Mouse (Mus musculus) limb, embryonic 15.5 days (tissue): Measurements from ENCODE around the gene Pigo. TPM values are rescaled to one million over a fixed set of nuclear protein-coding genes. Genes with fewer than 3 reads are reported as not detected.
A peak's percentile ranks its signal among the peaks of the same experiment; 100 is the strongest.

Experiments
- ATAC-seq: fragments of 200-750 bp; cut with Nextera tagmentation; 2 replicates; pipeline ENCODE4 v1.8.0; 2017; ENCODE audit warnings: low read depth, moderate TSS enrichment; ENCODE audit not compliant: insufficient number of reproducible peaks, low FRiP score, low TSS enrichment
- H3K27ac ChIP-seq: fragments of 300-500 bp; sonication (generic); 2 replicates; pipeline ENCODE4 v1.5.1; 2015; ENCODE audit warnings: moderate library complexity, mild to moderate bottlenecking, inconsistent platforms
- H3K27me3 ChIP-seq: fragments of 300-500 bp; sonication (generic); 2 replicates; pipeline ENCODE4 v1.6.1; 2015; ENCODE audit warnings: inconsistent platforms
- H3K36me3 ChIP-seq: fragments of 300-500 bp; sonication (generic); 2 replicates; pipeline ENCODE4 v1.6.1; 2015; ENCODE audit warnings: inconsistent platforms
- H3K4me1 ChIP-seq: fragments of 300-500 bp; sonication (generic); 2 replicates; pipeline ENCODE4 v1.6.1; 2015; ENCODE audit warnings: inconsistent platforms
- H3K4me2 ChIP-seq: fragments of 300-500 bp; sonication (generic); 2 replicates; pipeline ENCODE4 v1.6.1; 2015; ENCODE audit warnings: mild to moderate bottlenecking, inconsistent platforms
- H3K4me3 ChIP-seq: fragments of 300-500 bp; sonication (generic); 2 replicates; pipeline ENCODE4 v1.5.1; 2015; ENCODE audit warnings: mild to moderate bottlenecking, inconsistent platforms
- H3K9ac ChIP-seq: fragments of 300-500 bp; sonication (generic); 2 replicates; pipeline ENCODE4 v1.6.1; 2015; ENCODE audit warnings: inconsistent platforms
- H3K9me3 ChIP-seq: fragments of 300-500 bp; sonication (generic); 2 replicates; pipeline ENCODE4 v1.6.1; 2016; ENCODE audit warnings: inconsistent platforms
- WGBS: fragments of 180-500 bp; shearing (Covaris S2); methylation state at CpG from one replicate; pipeline ENCODE4 v1.1.7; 2015; 5-methylcytosine and 5-hydroxymethylcytosine counted together
- polyA plus RNA-seq: library from polyadenylated mRNA; unstranded; fragments of >200 nt; fragmentation: Nextera tagmentation; extraction: Ambion mirVana; gene quantifications from 2 replicates; pipeline ENCODE4 v1.2.1, GENCODE M21; 2015

The Pigo gene
- 22.7 and 23.1 TPM in 2 replicates for polyA plus RNA-seq

- no peaks in the 10 kb centered on the region for H3K27me3 ChIP-seq
- peak; percentile 84 for ATAC-seq
- H3K4me3 ChIP-seq: peak within 1 kb of the TSS; percentile 61
- peaks cover 18% of the 10 kb centered on the region for H3K4me1 ChIP-seq
- peak within 1 kb of the TSS; percentile 40; the same call in 1 of the 2 replicates for H3K9ac ChIP-seq
- peaks cover 66% of the 10 kb centered on the region for H3K36me3 ChIP-seq
- peak within 1 kb of the TSS; percentile 91 for H3K27ac ChIP-seq
- no peaks in the 10 kb centered on the region for H3K9me3 ChIP-seq
- H3K4me2 ChIP-seq: peak within 1 kb of the TSS; percentile 71
- WGBS: 5% methylated on average over 42 of the region's 42 CpGs
Measured at GRCm38 (mm10) chr4:43025084-43025960, at the start of gene Pigo. Pigo (minus strand) TSS chr4:43025819.

- ATAC-seq: no peak
- Histone ChIP-seq H3K27me3 (no peaks in the 10 kb centered on the region), H3K4me1 (0 out of 2 replicates have a peak, but pooled peaks cover 3% of the 10 kb centered on the region), H3K27ac (no peak overlapping the region), H3K36me3 (no peaks in the 10 kb centered on the region), H3K9ac (no peak overlapping the region), H3K4me3 (no peak overlapping the region), H3K4me2 (no peak overlapping the region), H3K9me3 (no peaks in the 10 kb centered on the region)
Measured at GRCm38 (mm10) chr4:43074923-43075322, 49.3 kb upstream of the Pigo start.

- Histone ChIP-seq H3K9me3 (no peaks in the 10 kb centered on the region), H3K4me2 (no peak overlapping the region), H3K27me3 (peaks cover 6% of the 10 kb centered on the region; the same call in 1 of the 2 replicates), H3K4me3 (no peak overlapping the region), H3K27ac (no peak overlapping the region), H3K4me1 (no peaks in the 10 kb centered on the region), H3K9ac (no peak overlapping the region), H3K36me3 (no peaks in the 10 kb centered on the region)
- 90% methylated on average over 4 of the region's 4 CpGs for WGBS
- ATAC-seq: no peak
Measured at GRCm38 (mm10) chr4:43065471-43065870, 39.9 kb upstream of the Pigo start.

- Histone ChIP-seq H3K27ac (no peak overlapping the region), H3K4me2 (no peak overlapping the region), H3K36me3 (no peaks in the 10 kb centered on the region), H3K27me3 (peaks cover 27% of the 10 kb centered on the region), H3K9ac (no peak overlapping the region), H3K4me3 (no peak overlapping the region), H3K4me1 (peaks cover 13% of the 10 kb centered on the region), H3K9me3 (no peaks in the 10 kb centered on the region)
- WGBS: 39% methylated on average over 3 of the region's 3 CpGs
- no peak for ATAC-seq
Measured at GRCm38 (mm10) chr4:43060286-43060685, 34.7 kb upstream of the Pigo start.

GRCm38 (mm10) chr4:43059697-43060096, 34.1 kb upstream of the Pigo start:
- 46% methylated on average over 3 of the region's 3 CpGs for WGBS

GRCm38 (mm10) chr4:43058753-43059654, 33.4 kb upstream of the Pigo start, which contains the start of gene Unc13b:
Unc13b (plus strand) TSS chr4:43058953.
- peak within 1 kb of the TSS; percentile 99 for H3K4me2 ChIP-seq
- H3K27me3 ChIP-seq: peaks cover 27% of the 10 kb centered on the region
- peak within 1 kb of the TSS; percentile 44 for H3K9ac ChIP-seq
- peak; percentile 81 for ATAC-seq
- no peaks in the 10 kb centered on the region for H3K9me3 ChIP-seq
- H3K4me3 ChIP-seq: peak within 1 kb of the TSS; percentile 63
- under 1% methylated on average over 84 of the region's 90 CpGs for WGBS
- H3K4me1 ChIP-seq: peaks cover 13% of the 10 kb centered on the region
- no peaks in the 10 kb centered on the region for H3K36me3 ChIP-seq
- no peak within 1 kb of the TSS for H3K27ac ChIP-seq

More at GRCm38 (mm10) chr4:43059697-43060096, 34.1 kb upstream of the Pigo start:
- H3K4me2 ChIP-seq: peak overlapping the region; percentile 99
- H3K9ac ChIP-seq: no peak overlapping the region
- H3K4me1 ChIP-seq: peaks cover 13% of the 10 kb centered on the region
- no peaks in the 10 kb centered on the region for H3K9me3 ChIP-seq
- no peak for ATAC-seq
- peaks cover 27% of the 10 kb centered on the region for H3K27me3 ChIP-seq
- H3K27ac ChIP-seq: no peak overlapping the region
- H3K4me3 ChIP-seq: peak overlapping the region; percentile 63
- H3K36me3 ChIP-seq: no peaks in the 10 kb centered on the region

- Histone ChIP-seq H3K4me1 (peaks cover 13% of the 10 kb centered on the region), H3K9me3 (no peaks in the 10 kb centered on the region), H3K4me2 (peak overlapping the region; percentile 99), H3K4me3 (peak overlapping the region; percentile 63), H3K36me3 (no peaks in the 10 kb centered on the region), H3K27me3 (peaks cover 27% of the 10 kb centered on the region), H3K27ac (no peak overlapping the region), H3K9ac (no peak overlapping the region)
- ATAC-seq: no peak
- 17% methylated on average over 8 of the region's 8 CpGs for WGBS
Measured at GRCm38 (mm10) chr4:43058392-43058752, 32.8 kb upstream of the Pigo start.

GRCm38 (mm10) chr4:43057654-43058053, 32.0 kb upstream of the Pigo start:
- Histone ChIP-seq H3K9me3 (no peaks in the 10 kb centered on the region), H3K36me3 (no peaks in the 10 kb centered on the region), H3K9ac (no peak overlapping the region), H3K4me3 (no peak overlapping the region), H3K4me1 (peaks cover 13% of the 10 kb centered on the region), H3K27me3 (peaks cover 27% of the 10 kb centered on the region), H3K4me2 (no peak overlapping the region), H3K27ac (no peak overlapping the region)
- ATAC-seq: no peak
- 87% methylated on average over 5 of the region's 5 CpGs for WGBS

- no peak overlapping the region for H3K4me3 ChIP-seq
- WGBS: 13% methylated on average over 4 of the region's 4 CpGs
- no peaks in the 10 kb centered on the region for H3K4me1 ChIP-seq
- no peak overlapping the region for H3K9ac ChIP-seq
- H3K9me3 ChIP-seq: no peaks in the 10 kb centered on the region
- H3K36me3 ChIP-seq: no peaks in the 10 kb centered on the region
- H3K4me2 ChIP-seq: no peak overlapping the region
- ATAC-seq: no peak
- H3K27ac ChIP-seq: no peak overlapping the region
- H3K27me3 ChIP-seq: 0 out of 2 replicates have a peak, but pooled peaks cover 1% of the 10 kb centered on the region
Measured at GRCm38 (mm10) chr4:43052627-43053026, 27.0 kb upstream of the Pigo start.

- H3K36me3 ChIP-seq: no peaks in the 10 kb centered on the region
- H3K27me3 ChIP-seq: no peaks in the 10 kb centered on the region
- H3K9ac ChIP-seq: no peak overlapping the region
- H3K4me2 ChIP-seq: no peak overlapping the region
- WGBS: 6% methylated on average over 5 of the region's 5 CpGs
- H3K4me1 ChIP-seq: peaks cover 19% of the 10 kb centered on the region
- no peaks in the 10 kb centered on the region for H3K9me3 ChIP-seq
- no peak for ATAC-seq
- no peak overlapping the region for H3K4me3 ChIP-seq
- H3K27ac ChIP-seq: no peak overlapping the region
Measured at GRCm38 (mm10) chr4:43047231-43047630, 21.6 kb upstream of the Pigo start.

GRCm38 (mm10) chr4:43046607-43047006, 21.0 kb upstream of the Pigo start:
- H3K4me2 ChIP-seq: peak overlapping the region; percentile 73; the same call in 1 of the 2 replicates
- H3K4me1 ChIP-seq: peaks cover 19% of the 10 kb centered on the region
- H3K27me3 ChIP-seq: no peaks in the 10 kb centered on the region
- no peak for ATAC-seq
- H3K9ac ChIP-seq: no peak overlapping the region
- no peak overlapping the region for H3K4me3 ChIP-seq
- H3K9me3 ChIP-seq: no peaks in the 10 kb centered on the region
- H3K27ac ChIP-seq: no peak overlapping the region
- no peaks in the 10 kb centered on the region for H3K36me3 ChIP-seq
- 51% methylated on average over 5 of the region's 5 CpGs for WGBS
